Mouse (Mus musculus): ENCODE data around the gene Polg2. TPM values are rescaled to one million over a fixed set of nuclear protein-coding genes. Genes with fewer than 3 reads are reported as not detected.

Polg2 gene
- total RNA-seq (2014; rRNA removed) (12.6 and 13.0 TPM in 2 replicates), polyA plus RNA-seq (2012; rRNA removed) (5.8 and 6.4 TPM in 2 replicates)

- peak within 1 kb of the TSS; percentile 94 for H3K27ac ChIP-seq (replicated peaks; ENCODE audit: insufficient read depth, low read depth, low read length)
- peak within 1 kb of the TSS; percentile 97 for H3K9ac ChIP-seq (ENCODE audit: low read depth, low read length)
- H3K4me3 ChIP-seq (ENCODE audit: insufficient read depth, low read depth, low read length) = peak within 1 kb of the TSS; percentile 85
- peak; percentile 89 for DNase-seq (ENCODE audit: extremely low read depth, low read depth, low spot score)
- H3K4me1 ChIP-seq (ENCODE audit: control insufficient read depth, insufficient read depth, low read length) = peaks cover 13% of the 10 kb centered on the region
- H3K27me3 ChIP-seq (ENCODE audit: control insufficient read depth, insufficient read depth, low read length) = no peaks in the 10 kb centered on the region
- peaks cover 60% of the 10 kb centered on the region for H3K36me3 ChIP-seq (ENCODE audit: control insufficient read depth, insufficient read depth, low read length)
- WGBS = under 1% methylated on average over 30 of the region's 30 CpGs
- no peak for TF ChIP-seq CTCF (IDR thresholded peaks at IDR 0.05; ENCODE audit: low read depth, low read length)
- peak; percentile 95 for TF ChIP-seq POLR2A (IDR thresholded peaks at IDR 0.05; ENCODE audit: extremely low read depth, insufficient read depth, low read length)
- no peaks in the 10 kb centered on the region; the same call in 1 of the 2 replicates for H3K79me2 ChIP-seq (ENCODE audit: control insufficient read depth, insufficient read depth, low read length)
Measured at GRCm38 (mm10) chr11:106779388-106780088, at the start of gene Polg2. TSS of gene Polg2 (minus strand) at chr11:106779537.

GRCm38 (mm10) chr11:106828079-106828478 lies 48.7 kb upstream of the Polg2 start:
- H3K79me2 ChIP-seq (ENCODE audit: control insufficient read depth, insufficient read depth, low read length) = no peaks in the 10 kb centered on the region
- no peak overlapping the region for H3K4me3 ChIP-seq (ENCODE audit: insufficient read depth, low read depth, low read length)
- TF ChIP-seq POLR2A (IDR thresholded peaks at IDR 0.05; ENCODE audit: extremely low read depth, insufficient read depth, low read length) (no peak), CTCF (IDR thresholded peaks at IDR 0.05; ENCODE audit: low read depth, low read length) (no peak)
- 92% methylated on average over 7 of the region's 7 CpGs for WGBS
- peaks cover 65% of the 10 kb centered on the region for H3K36me3 ChIP-seq (ENCODE audit: control insufficient read depth, insufficient read depth, low read length)
- H3K9ac ChIP-seq (ENCODE audit: low read depth, low read length) = no peak overlapping the region
- no peaks in the 10 kb centered on the region for H3K4me1 ChIP-seq (ENCODE audit: control insufficient read depth, insufficient read depth, low read length)
- H3K27me3 ChIP-seq (ENCODE audit: control insufficient read depth, insufficient read depth, low read length) = no peaks in the 10 kb centered on the region
- no peak for DNase-seq (ENCODE audit: extremely low read depth, low read depth, low spot score)
- H3K27ac ChIP-seq (replicated peaks; ENCODE audit: insufficient read depth, low read depth, low read length) = no peak overlapping the region

GRCm38 (mm10) chr11:106824403-106824802 lies 45.1 kb upstream of the Polg2 start:
- TF ChIP-seq CTCF (IDR thresholded peaks at IDR 0.05; ENCODE audit: low read depth, low read length) (no peak), POLR2A (IDR thresholded peaks at IDR 0.05; ENCODE audit: extremely low read depth, insufficient read depth, low read length) (no peak)
- H3K27me3 ChIP-seq (ENCODE audit: control insufficient read depth, insufficient read depth, low read length) = no peaks in the 10 kb centered on the region
- H3K4me1 ChIP-seq (ENCODE audit: control insufficient read depth, insufficient read depth, low read length) = 0 out of 2 replicates have a peak, but pooled peaks cover under 1% of the 10 kb centered on the region
- H3K9ac ChIP-seq (ENCODE audit: low read depth, low read length) = no peak overlapping the region
- DNase-seq (ENCODE audit: extremely low read depth, low read depth, low spot score) = no peak
- 74% methylated on average over 10 of the region's 10 CpGs for WGBS
- peaks cover 54% of the 10 kb centered on the region for H3K36me3 ChIP-seq (ENCODE audit: control insufficient read depth, insufficient read depth, low read length)
- no peaks in the 10 kb centered on the region for H3K79me2 ChIP-seq (ENCODE audit: control insufficient read depth, insufficient read depth, low read length)
- no peak overlapping the region for H3K27ac ChIP-seq (replicated peaks; ENCODE audit: insufficient read depth, low read depth, low read length)
- no peak overlapping the region for H3K4me3 ChIP-seq (ENCODE audit: insufficient read depth, low read depth, low read length)

GRCm38 (mm10) chr11:106823741-106824140 lies 44.4 kb upstream of the Polg2 start:
- H3K79me2 ChIP-seq (ENCODE audit: control insufficient read depth, insufficient read depth, low read length) = no peaks in the 10 kb centered on the region
- H3K27ac ChIP-seq (replicated peaks; ENCODE audit: insufficient read depth, low read depth, low read length) = no peak overlapping the region
- H3K4me1 ChIP-seq (ENCODE audit: control insufficient read depth, insufficient read depth, low read length) = peaks cover 5% of the 10 kb centered on the region; the same call in 1 of the 2 replicates
- H3K9ac ChIP-seq (ENCODE audit: low read depth, low read length) = no peak overlapping the region
- peaks cover 50% of the 10 kb centered on the region for H3K36me3 ChIP-seq (ENCODE audit: control insufficient read depth, insufficient read depth, low read length)
- no peak overlapping the region for H3K4me3 ChIP-seq (ENCODE audit: insufficient read depth, low read depth, low read length)
- TF ChIP-seq CTCF (IDR thresholded peaks at IDR 0.05; ENCODE audit: low read depth, low read length) (no peak), POLR2A (IDR thresholded peaks at IDR 0.05; ENCODE audit: extremely low read depth, insufficient read depth, low read length) (no peak)
- H3K27me3 ChIP-seq (ENCODE audit: control insufficient read depth, insufficient read depth, low read length) = no peaks in the 10 kb centered on the region
- 97% methylated on average over 8 of the region's 8 CpGs for WGBS
- no peak for DNase-seq (ENCODE audit: extremely low read depth, low read depth, low spot score)

GRCm38 (mm10) chr11:106822911-106823310 lies 43.6 kb upstream of the Polg2 start:
- no peaks in the 10 kb centered on the region for H3K79me2 ChIP-seq (ENCODE audit: control insufficient read depth, insufficient read depth, low read length)
- peaks cover 49% of the 10 kb centered on the region for H3K36me3 ChIP-seq (ENCODE audit: control insufficient read depth, insufficient read depth, low read length)
- TF ChIP-seq CTCF (IDR thresholded peaks at IDR 0.05; ENCODE audit: low read depth, low read length) (no peak), POLR2A (IDR thresholded peaks at IDR 0.05; ENCODE audit: extremely low read depth, insufficient read depth, low read length) (no peak)

GRCm38 (mm10) chr11:106822491-106822890 lies 43.2 kb upstream of the Polg2 start:
- TF ChIP-seq POLR2A (IDR thresholded peaks at IDR 0.05; ENCODE audit: extremely low read depth, insufficient read depth, low read length) (no peak), CTCF (IDR thresholded peaks at IDR 0.05; ENCODE audit: low read depth, low read length) (no peak)
- no peak for DNase-seq (ENCODE audit: extremely low read depth, low read depth, low spot score)
- H3K79me2 ChIP-seq (ENCODE audit: control insufficient read depth, insufficient read depth, low read length) = no peaks in the 10 kb centered on the region
- H3K9ac ChIP-seq (ENCODE audit: low read depth, low read length) = no peak overlapping the region
- no peak overlapping the region for H3K4me3 ChIP-seq (ENCODE audit: insufficient read depth, low read depth, low read length)
- 90% methylated on average over 8 of the region's 8 CpGs for WGBS
- H3K27ac ChIP-seq (replicated peaks; ENCODE audit: insufficient read depth, low read depth, low read length) = no peak overlapping the region
- peaks cover 5% of the 10 kb centered on the region; the same call in 1 of the 2 replicates for H3K4me1 ChIP-seq (ENCODE audit: control insufficient read depth, insufficient read depth, low read length)
- H3K36me3 ChIP-seq (ENCODE audit: control insufficient read depth, insufficient read depth, low read length) = peaks cover 51% of the 10 kb centered on the region
- H3K27me3 ChIP-seq (ENCODE audit: control insufficient read depth, insufficient read depth, low read length) = no peaks in the 10 kb centered on the region

More at GRCm38 (mm10) chr11:106822911-106823310, 43.6 kb upstream of the Polg2 start:
- H3K4me1 ChIP-seq (ENCODE audit: control insufficient read depth, insufficient read depth, low read length) = peaks cover 5% of the 10 kb centered on the region; the same call in 1 of the 2 replicates
- H3K9ac ChIP-seq (ENCODE audit: low read depth, low read length) = no peak overlapping the region
- 89% methylated on average over 5 of the region's 5 CpGs for WGBS
- H3K27ac ChIP-seq (replicated peaks; ENCODE audit: insufficient read depth, low read depth, low read length) = no peak overlapping the region
- no peak overlapping the region for H3K4me3 ChIP-seq (ENCODE audit: insufficient read depth, low read depth, low read length)
- DNase-seq (ENCODE audit: extremely low read depth, low read depth, low spot score) = no peak
- H3K27me3 ChIP-seq (ENCODE audit: control insufficient read depth, insufficient read depth, low read length) = no peaks in the 10 kb centered on the region
